Mouse (Mus musculus) olfactory bulb, adult 2 months (tissue): ENCODE measurements around the gene Art3. TPM values are rescaled to one million over a fixed set of nuclear protein-coding genes. Genes with fewer than 3 reads are reported as not detected.
"Not testable (repeated sequence)": the region's sequence is repeated elsewhere in the genome, so short reads cannot be mapped to it uniquely, and the experiment has no call there.

Experiments used
- H3K27ac ChIP-seq: fragments of 200-500 bp; 2 replicates; pipeline ENCODE4 v1.5.1; 2012; ENCODE audit warnings: low read depth, low read length; ENCODE audit not compliant: insufficient read depth
- H3K4me1 ChIP-seq: fragments of 200-500 bp; 2 replicates; pipeline ENCODE4 v1.6.1; 2012; ENCODE audit warnings: low read length; ENCODE audit not compliant: control insufficient read depth, insufficient read depth
- H3K4me3 ChIP-seq: fragments of 200-500 bp; 2 replicates; pipeline ENCODE4 v1.5.1; 2012; ENCODE audit warnings: mild to moderate bottlenecking, low read depth, low read length, moderate library complexity; ENCODE audit not compliant: insufficient read depth
- CTCF ChIP-seq: fragments of 200-500 bp; IDR thresholded peaks from 2 replicates; pipeline ENCODE4 v1.5.1; 2012; ENCODE audit warnings: low read depth, mild to moderate bottlenecking, low read length, moderate library complexity; ENCODE audit not compliant: insufficient read depth
- POLR2A ChIP-seq: fragments of 200-500 bp; IDR thresholded peaks from 2 replicates; pipeline ENCODE4 v1.6.1; 2012; ENCODE audit warnings: mild to moderate bottlenecking, low read depth, low read length, moderate library complexity; ENCODE audit not compliant: insufficient read depth
- WGBS: fragments of 180-500 bp; shearing (Covaris S2); methylation state at CpG from one replicate; pipeline ENCODE4 v1.1.7; 2018; 5-methylcytosine and 5-hydroxymethylcytosine counted together
- polyA plus RNA-seq: library from polyadenylated mRNA; stranded (reverse); fragments of >200 nt; gene quantifications from 2 replicates; pipeline ENCODE4 v1.2.4, GENCODE M21; 2012; ENCODE audit warnings: low replicate concordance; ENCODE audit not compliant: missing spikeins, insufficient read depth, insufficient read length

Art3 gene
- polyA plus RNA-seq, 1 experiment, result not detected

DNA sequence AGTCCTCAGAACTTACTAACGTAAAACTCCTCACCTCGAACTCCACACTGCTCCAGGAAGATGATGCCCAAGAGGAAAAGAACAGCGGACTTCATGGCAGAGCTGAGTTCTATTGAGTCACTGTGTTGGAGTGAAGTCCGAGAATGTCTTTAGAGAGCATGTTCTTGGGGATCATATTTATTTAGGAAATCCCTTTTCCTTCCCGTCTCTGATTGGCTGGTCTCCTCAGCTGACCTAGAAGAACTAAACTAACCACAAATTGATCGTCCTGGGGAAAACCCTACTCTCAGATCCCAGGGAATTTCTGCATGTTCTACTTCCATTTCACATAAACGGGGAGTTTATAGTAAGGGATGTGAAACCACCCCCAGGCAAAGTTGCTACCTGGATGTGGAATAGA is 3.7 kb upstream of the Art3 start, which contains the start of gene Cxcl9:
TSS of gene Cxcl9 (minus strand) at position 151 of the 400 bp plus-strand sequence.
- Histone ChIP-seq H3K4me1 (no peaks in the 10 kb centered on the region), H3K27ac (no peak within 1 kb of the TSS), H3K4me3 (no peak within 1 kb of the TSS)
- no peak for TF ChIP-seq CTCF
- TF ChIP-seq POLR2A, result no peak
- WGBS, result 88% methylated on average over 7 of the region's 7 CpGs

GRCm38 (mm10) chr5:92331122-92331521 is 505 bp upstream of the Art3 start:
- H3K4me1 ChIP-seq, result no peaks in the 10 kb centered on the region
- TF ChIP-seq CTCF, result no peak
- TF ChIP-seq POLR2A, result no peak
- H3K4me3 ChIP-seq, result no peak overlapping the region
- 95% methylated on average over 12 of the region's 12 CpGs for WGBS
- no peak overlapping the region for H3K27ac ChIP-seq

- Histone ChIP-seq H3K4me1 (no peaks in the 10 kb centered on the region), H3K4me3 (no peak overlapping the region), H3K27ac (no peak overlapping the region)
- TF ChIP-seq CTCF (no peak), POLR2A (no peak)
- WGBS, result 18% methylated on average over 9 of the region's 9 CpGs
These were observed 773 bp downstream of the Art3 start for GRCm38 (mm10) chr5:92332359-92332840.

DNA sequence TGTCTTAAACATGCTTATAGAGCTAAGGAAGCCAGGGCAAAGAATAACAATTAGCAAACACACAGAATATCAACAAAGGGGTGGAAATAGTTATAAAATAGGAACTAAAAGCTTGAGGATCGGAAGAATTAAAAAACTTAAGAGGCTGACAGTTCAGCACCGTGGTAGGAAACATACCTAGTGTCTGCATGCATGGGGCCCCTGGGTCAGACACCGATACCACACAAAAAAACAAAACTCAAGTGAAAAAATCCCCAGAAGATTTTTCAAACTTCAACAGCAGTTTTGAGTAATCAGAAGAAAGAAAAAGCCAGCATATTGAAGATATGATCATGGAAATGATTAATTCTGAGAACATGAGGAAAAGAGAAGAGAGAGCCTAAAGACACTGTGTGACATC is 5.1 kb downstream of the Art3 start:
- 84% methylated on average over 3 of the region's 3 CpGs for WGBS
- Histone ChIP-seq H3K27ac (no peak overlapping the region), H3K4me1 (no peaks in the 10 kb centered on the region), H3K4me3 (no peak overlapping the region)
- TF ChIP-seq POLR2A (no peak), CTCF (no peak)

- H3K4me1 ChIP-seq, result no peaks in the 10 kb centered on the region
- no peak overlapping the region for H3K4me3 ChIP-seq
- 77% methylated on average over 4 of the region's 4 CpGs for WGBS
- H3K27ac ChIP-seq, result no peak overlapping the region
- no peak for TF ChIP-seq CTCF
- TF ChIP-seq POLR2A, result no peak
These were observed 9.0 kb downstream of the Art3 start for GRCm38 (mm10) chr5:92340606-92341005.

DNA sequence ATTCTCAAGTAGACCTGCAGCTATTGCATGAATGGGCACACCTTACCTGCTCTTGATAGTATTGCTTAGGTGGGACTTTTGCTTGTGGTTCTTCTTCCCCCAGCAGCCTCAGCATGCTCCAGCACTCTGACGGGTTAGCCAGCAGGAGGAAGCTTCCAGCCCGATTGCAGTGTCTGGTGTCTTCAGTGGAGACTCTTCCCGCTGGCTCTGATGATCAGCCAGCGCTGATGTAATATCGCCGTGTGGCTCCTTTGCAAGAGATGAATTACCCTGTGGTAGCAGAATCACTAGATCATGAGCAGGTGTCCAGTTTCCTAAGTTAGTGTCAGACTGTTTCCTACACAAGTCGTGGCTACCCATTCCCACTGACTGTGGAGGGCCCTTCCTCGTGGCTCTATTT is 13.4 kb downstream of the Art3 start:
- WGBS, result 90% methylated on average over 8 of the region's 8 CpGs

GRCm38 (mm10) chr5:92348794-92349413 is 17.3 kb downstream of the Art3 start, which contains the start of gene Cxcl10:
TSS of gene Cxcl10 (minus strand) at chr5:92348889.
- 8% methylated on average over 14 of the region's 14 CpGs for WGBS
- H3K4me3 ChIP-seq, result peak within 1 kb of the TSS; percentile 38
- H3K27ac ChIP-seq, result no peak within 1 kb of the TSS
- TF ChIP-seq POLR2A (no peak), CTCF (no peak)
- H3K4me1 ChIP-seq, result peaks cover 7% of the 10 kb centered on the region

More for the DNA sequence above, 13.4 kb downstream of the Art3 start:
- H3K4me3 ChIP-seq, result no peak overlapping the region
- TF ChIP-seq POLR2A (no peak), CTCF (no peak)
- peaks cover 3% of the 10 kb centered on the region for H3K4me1 ChIP-seq
- H3K27ac ChIP-seq, result no peak overlapping the region

DNA sequence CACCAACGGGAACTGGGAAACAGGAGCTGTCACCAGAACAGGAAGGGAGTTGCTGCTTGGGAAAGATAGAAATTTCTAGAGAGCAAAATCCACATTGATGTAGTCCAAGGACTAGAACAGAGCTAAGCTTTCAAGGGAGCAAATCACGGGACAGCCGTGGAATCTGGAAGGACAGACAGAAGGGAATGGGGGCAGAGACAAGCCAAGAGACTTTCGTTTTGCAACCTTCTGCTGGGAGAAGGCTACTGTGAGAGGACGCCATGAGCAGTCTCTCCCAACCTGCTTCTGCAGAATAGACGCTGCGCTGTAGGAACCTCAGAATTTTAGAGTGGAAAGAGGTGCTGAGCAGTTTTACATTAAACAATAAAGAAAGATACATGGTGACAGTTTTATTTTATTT is 18.1 kb downstream of the Art3 start:
- TF ChIP-seq POLR2A (no peak), CTCF (no peak)
- H3K4me3 ChIP-seq, result no peak overlapping the region
- peaks cover 7% of the 10 kb centered on the region for H3K4me1 ChIP-seq
- no peak overlapping the region for H3K27ac ChIP-seq
- 92% methylated on average over 7 of the region's 7 CpGs for WGBS

DNA sequence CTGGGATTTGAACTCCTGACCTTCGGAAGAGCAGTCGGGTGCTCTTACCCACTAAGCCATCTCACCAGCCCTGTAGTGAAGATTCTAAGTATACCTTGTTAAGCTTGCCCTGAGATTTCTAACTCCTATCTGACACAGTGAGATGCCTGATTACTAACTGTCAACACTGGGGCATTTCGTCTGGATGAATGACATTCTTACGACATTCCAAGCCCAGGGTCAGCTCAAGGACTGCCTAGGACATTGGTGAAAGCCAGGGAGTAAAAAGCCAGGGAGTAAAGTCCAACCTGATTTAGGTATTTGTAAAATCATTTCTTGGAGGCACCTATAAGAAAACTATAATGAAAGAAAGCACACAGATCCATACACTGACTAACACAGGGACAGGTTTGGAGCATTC is 21.1 kb downstream of the Art3 start:
- H3K27ac ChIP-seq, H3K4me3 ChIP-seq, H3K4me1 ChIP-seq: not testable (repeated sequence)
- 91% methylated on average over 4 of the region's 4 CpGs for WGBS

DNA sequence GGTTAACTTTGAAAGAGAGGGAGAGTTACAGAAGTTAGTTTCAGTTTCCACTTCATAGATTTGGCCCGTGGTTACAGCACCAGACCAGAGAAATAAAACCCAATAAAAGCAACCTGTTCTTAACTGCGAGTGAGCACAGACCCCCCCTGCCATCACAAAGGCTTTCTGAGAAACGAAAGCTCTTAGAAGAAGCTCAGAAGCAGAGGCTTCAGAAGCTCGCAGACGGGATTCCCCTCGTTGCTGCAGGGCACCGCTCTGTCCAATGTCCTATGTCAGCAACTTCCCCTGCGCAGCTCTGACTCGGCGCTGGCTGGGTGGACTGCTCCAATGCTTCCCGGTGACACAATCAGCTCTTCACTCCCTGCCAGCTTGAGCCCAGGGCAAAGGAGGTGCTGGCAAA is 21.9 kb downstream of the Art3 start:
- Histone ChIP-seq H3K4me1 (peaks cover 7% of the 10 kb centered on the region), H3K27ac (no peak overlapping the region), H3K4me3 (peak overlapping the region; percentile 33)
- TF ChIP-seq CTCF, result no peak
- no peak for TF ChIP-seq POLR2A
- WGBS, result 13% methylated on average over 11 of the region's 11 CpGs
